Mouse (Mus musculus) heart, embryonic 12.5 days (tissue): ENCODE data around the gene Frmd4a. TPM values are rescaled to one million over a fixed set of nuclear protein-coding genes. Genes with fewer than 3 reads are reported as not detected.

Experiments used
- ATAC-seq: fragments of 200-750 bp; cut with Nextera tagmentation; 2 replicates; pipeline ENCODE4 v1.8.0; 2017; ENCODE audit warnings: moderate TSS enrichment, moderate library complexity; ENCODE audit not compliant: insufficient number of reproducible peaks, low FRiP score
- H3K27ac ChIP-seq: fragments of 300-500 bp; sonication (generic); 2 replicates; pipeline ENCODE4 v1.5.1; 2016; ENCODE audit warnings: mild to moderate bottlenecking, moderate library complexity; ENCODE audit not compliant: poor library complexity, severe bottlenecking
- H3K27me3 ChIP-seq: fragments of 300-500 bp; sonication (generic); replicated peaks from 2 replicates; pipeline ENCODE4 v1.6.1; 2016; ENCODE audit warnings: mild to moderate bottlenecking, moderate library complexity
- H3K36me3 ChIP-seq: fragments of 300-500 bp; sonication (generic); 2 replicates; pipeline ENCODE4 v1.6.1; 2016; ENCODE audit warnings: mild to moderate bottlenecking, moderate library complexity
- H3K4me1 ChIP-seq: fragments of 300-500 bp; sonication (generic); replicated peaks from 2 replicates; pipeline ENCODE4 v1.6.1; 2016; ENCODE audit warnings: mild to moderate bottlenecking
- H3K4me2 ChIP-seq: fragments of 300-500 bp; sonication (generic); 2 replicates; pipeline ENCODE4 v1.6.1; 2016; ENCODE audit warnings: mild to moderate bottlenecking, moderate library complexity
- H3K4me3 ChIP-seq: fragments of 300-500 bp; sonication (generic); 2 replicates; pipeline ENCODE4 v1.5.1; 2016; ENCODE audit warnings: mild to moderate bottlenecking
- H3K9ac ChIP-seq: fragments of 300-500 bp; sonication (generic); 2 replicates; pipeline ENCODE4 v1.6.1; 2016; ENCODE audit warnings: mild to moderate bottlenecking, moderate library complexity
- H3K9me3 ChIP-seq: fragments of 300-500 bp; sonication (generic); replicated peaks from 2 replicates; pipeline ENCODE4 v1.6.1; 2016; ENCODE audit warnings: mild to moderate bottlenecking, moderate library complexity
- WGBS: fragments of 180-500 bp; shearing (Covaris S2); methylation state at CpG from one replicate; pipeline ENCODE4 v1.1.7; 2016; 5-methylcytosine and 5-hydroxymethylcytosine counted together
- polyA plus RNA-seq: library from polyadenylated mRNA; unstranded; fragments of >200 nt; fragmentation: Nextera tagmentation; extraction: Ambion mirVana; gene quantifications from 2 replicates; pipeline ENCODE4 v1.2.1, GENCODE M21; 2016

The Frmd4a gene
- polyA plus RNA-seq, 1 experiment from 2014 or later: 23.2 TPM

DNA sequence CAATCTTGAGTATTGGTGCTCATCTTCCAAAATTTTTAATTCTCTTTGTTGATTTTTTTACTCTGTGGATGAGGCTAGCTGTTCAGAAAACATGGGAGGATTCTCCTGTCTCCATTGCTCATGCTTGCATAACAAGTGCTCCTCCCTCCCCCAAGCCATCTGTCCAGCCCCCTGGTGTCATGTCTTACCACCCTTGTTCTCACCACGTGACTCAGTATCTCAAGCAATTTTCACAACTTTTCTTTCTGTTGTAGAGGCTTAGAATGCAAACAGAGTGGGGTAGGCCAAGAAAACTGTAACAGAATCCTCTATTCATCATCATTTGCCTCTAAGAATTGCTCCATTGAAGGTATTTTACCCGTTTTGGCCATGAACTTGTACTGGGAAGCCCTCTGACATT lies 273.6 kb downstream of the Frmd4a start:
- ATAC-seq: no peak

DNA sequence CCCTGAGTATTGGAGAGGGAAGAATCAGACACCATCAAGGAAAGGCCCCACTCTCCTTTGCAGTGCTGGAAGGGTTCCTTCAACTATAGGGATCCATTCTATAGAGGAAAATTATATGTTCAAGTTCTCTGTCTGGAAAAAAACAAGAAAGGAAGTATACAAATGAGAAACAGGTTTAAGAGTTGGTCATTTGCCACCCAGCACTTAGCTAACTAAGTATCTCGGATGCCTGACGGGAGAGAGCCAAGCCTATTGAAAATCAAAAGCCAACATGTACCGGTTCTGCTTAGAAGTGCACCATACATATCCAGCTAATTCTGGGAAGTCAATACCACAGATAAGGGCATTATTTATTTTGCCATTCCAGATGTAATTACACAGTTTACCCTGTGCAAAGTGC lies 274.2 kb downstream of the Frmd4a start:
- 95% methylated on average over 3 of the region's 3 CpGs for WGBS
- ATAC-seq: no peak
- Histone ChIP-seq H3K27me3 (no peaks in the 10 kb centered on the region), H3K36me3 (no peaks in the 10 kb centered on the region), H3K27ac (no peak overlapping the region), H3K9me3 (no peaks in the 10 kb centered on the region), H3K4me2 (no peak overlapping the region), H3K9ac (no peak overlapping the region), H3K4me1 (peaks cover 10% of the 10 kb centered on the region), H3K4me3 (no peak overlapping the region)

More for the DNA sequence above, 273.6 kb downstream of the Frmd4a start:
- H3K36me3 ChIP-seq: no peaks in the 10 kb centered on the region
- no peak overlapping the region for H3K9ac ChIP-seq
- peaks cover 14% of the 10 kb centered on the region for H3K4me1 ChIP-seq
- no peak overlapping the region for H3K27ac ChIP-seq
- 53% methylated on average over 2 of the region's 2 CpGs for WGBS
- no peak overlapping the region for H3K4me3 ChIP-seq
- H3K4me2 ChIP-seq: no peak overlapping the region
- H3K9me3 ChIP-seq: no peaks in the 10 kb centered on the region
- H3K27me3 ChIP-seq: no peaks in the 10 kb centered on the region

DNA sequence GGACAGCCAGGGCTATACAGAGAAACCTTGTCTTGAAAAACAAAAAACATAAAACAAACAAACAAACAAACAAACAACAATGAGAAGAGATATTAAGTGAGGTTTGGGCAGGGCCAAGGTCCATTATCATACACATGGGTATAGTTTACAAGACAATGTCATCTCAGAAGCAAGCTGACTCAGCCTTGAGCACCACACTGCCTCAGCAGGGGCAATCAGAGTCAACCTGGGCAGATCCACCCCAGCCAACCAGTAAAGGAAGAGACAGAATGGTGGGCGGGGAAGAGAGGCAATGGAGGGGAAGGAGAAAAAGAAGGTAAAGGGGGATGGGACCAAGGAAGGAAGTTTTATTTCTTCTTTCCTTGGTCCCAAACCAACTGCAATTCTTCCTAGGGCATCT lies 276.2 kb downstream of the Frmd4a start:
- Histone ChIP-seq H3K9me3 (no peaks in the 10 kb centered on the region), H3K4me1 (peaks cover 25% of the 10 kb centered on the region), H3K36me3 (no peaks in the 10 kb centered on the region), H3K4me3 (no peak overlapping the region), H3K4me2 (no peak overlapping the region), H3K27me3 (no peaks in the 10 kb centered on the region), H3K27ac (no peak overlapping the region), H3K9ac (no peak overlapping the region)
- WGBS: 100% methylated on average over 1 of the region's 1 CpGs
- no peak for ATAC-seq

DNA sequence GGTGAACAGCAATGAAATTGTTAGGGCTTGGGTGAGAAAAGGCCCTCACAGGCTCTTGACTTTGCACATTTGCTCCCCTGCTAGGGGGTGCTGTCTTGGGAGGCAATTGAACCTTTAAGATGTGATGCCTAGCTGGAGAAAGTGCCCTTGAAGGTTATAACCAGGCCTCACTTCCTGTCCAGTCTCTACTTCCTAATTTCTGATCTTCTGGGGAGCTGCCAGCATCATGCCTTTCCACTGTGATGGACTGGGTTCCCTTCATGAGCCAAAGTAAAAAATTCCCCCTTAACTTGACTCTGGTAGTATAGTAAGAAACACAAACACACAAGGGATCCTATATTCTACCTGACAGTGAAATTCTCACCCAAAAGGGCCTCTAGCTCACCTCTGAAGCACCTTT lies 278.1 kb downstream of the Frmd4a start:
- no peak for ATAC-seq
- Histone ChIP-seq H3K4me3 (no peak overlapping the region), H3K27me3 (no peaks in the 10 kb centered on the region), H3K27ac (no peak overlapping the region), H3K9me3 (no peaks in the 10 kb centered on the region), H3K36me3 (no peaks in the 10 kb centered on the region), H3K4me2 (no peak overlapping the region), H3K9ac (no peak overlapping the region), H3K4me1 (peaks cover 36% of the 10 kb centered on the region)

GRCm38 (mm10) chr2:4296881-4297280 lies 279.4 kb downstream of the Frmd4a start:
- Histone ChIP-seq H3K36me3 (no peaks in the 10 kb centered on the region), H3K9me3 (no peaks in the 10 kb centered on the region), H3K27ac (0 out of 2 replicates have a peak overlapping the region, but pooled peaks have one; percentile 89), H3K4me1 (peaks cover 44% of the 10 kb centered on the region), H3K4me2 (no peak overlapping the region), H3K9ac (no peak overlapping the region), H3K4me3 (no peak overlapping the region), H3K27me3 (no peaks in the 10 kb centered on the region)
- WGBS: 79% methylated on average over 10 of the region's 10 CpGs
- no peak for ATAC-seq

GRCm38 (mm10) chr2:4298325-4299215 lies 281.1 kb downstream of the Frmd4a start:
- WGBS: 6% methylated on average over 19 of the region's 19 CpGs
- Histone ChIP-seq H3K9ac (peak overlapping the region; percentile 21; the same call in 1 of the 2 replicates), H3K9me3 (no peaks in the 10 kb centered on the region), H3K4me1 (peaks cover 48% of the 10 kb centered on the region), H3K27ac (peak overlapping the region; percentile 89), H3K36me3 (no peaks in the 10 kb centered on the region), H3K4me2 (peak overlapping the region; percentile 47), H3K4me3 (peak overlapping the region; percentile 4; the same call in 1 of the 2 replicates), H3K27me3 (no peaks in the 10 kb centered on the region)
- peak; percentile 73 for ATAC-seq

DNA sequence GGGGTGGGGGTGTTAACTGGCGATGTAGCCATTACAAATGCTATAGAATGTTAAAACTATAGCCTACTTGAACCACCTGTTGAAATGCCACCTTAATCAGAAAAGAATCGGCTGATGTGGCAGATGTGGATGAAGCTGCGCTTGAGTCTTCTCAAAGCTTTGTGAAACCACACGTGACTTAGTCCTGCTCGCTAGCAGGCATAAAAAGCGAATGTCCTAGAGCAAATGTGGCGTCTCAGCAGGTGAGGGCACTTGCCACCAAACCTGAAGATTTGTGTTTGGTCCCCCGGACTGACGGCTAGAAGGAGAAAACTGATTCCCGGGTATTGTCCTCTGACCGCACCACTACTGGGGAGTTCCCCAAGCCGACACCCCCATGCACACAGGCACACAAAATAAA lies 282.1 kb downstream of the Frmd4a start:
- Histone ChIP-seq H3K4me2 (peak overlapping the region; percentile 47), H3K9me3 (no peaks in the 10 kb centered on the region), H3K27ac (peak overlapping the region; percentile 89), H3K4me3 (0 out of 2 replicates have a peak overlapping the region, but pooled peaks have one; percentile 0), H3K36me3 (no peaks in the 10 kb centered on the region), H3K27me3 (no peaks in the 10 kb centered on the region), H3K9ac (peak overlapping the region; percentile 21; the same call in 1 of the 2 replicates), H3K4me1 (peaks cover 48% of the 10 kb centered on the region)
- no peak for ATAC-seq
- 66% methylated on average over 12 of the region's 12 CpGs for WGBS

GRCm38 (mm10) chr2:4300383-4300811 lies 282.9 kb downstream of the Frmd4a start:
- Histone ChIP-seq H3K9ac (peak overlapping the region; percentile 78), H3K4me3 (peak overlapping the region; percentile 55), H3K27ac (peak overlapping the region; percentile 89), H3K9me3 (no peaks in the 10 kb centered on the region), H3K4me2 (peak overlapping the region; percentile 79), H3K36me3 (no peaks in the 10 kb centered on the region), H3K4me1 (peaks cover 50% of the 10 kb centered on the region), H3K27me3 (no peaks in the 10 kb centered on the region)
- whole genome bisulfite sequencing: 21% methylated on average over 13 of the region's 13 CpGs
- ATAC-seq: peak; percentile 46

DNA sequence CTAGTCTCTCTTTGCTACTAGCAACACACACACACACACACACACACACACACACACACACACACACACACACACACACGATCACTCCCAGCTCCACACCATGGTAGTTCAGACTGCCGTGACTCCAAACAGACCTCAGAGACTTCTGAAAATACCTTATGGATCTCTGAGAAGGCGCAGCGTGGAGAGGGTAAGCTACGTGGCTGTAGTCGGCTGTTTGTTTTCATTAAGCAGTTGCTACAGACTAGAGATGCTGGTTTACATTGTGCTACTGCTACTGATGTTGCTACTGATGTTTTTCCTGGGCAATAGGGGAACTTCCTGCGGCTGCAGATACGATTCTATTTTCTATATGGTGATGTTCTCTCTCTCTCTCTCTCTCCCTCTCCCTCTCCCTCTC lies 283.3 kb downstream of the Frmd4a start:
- H3K27ac ChIP-seq: peak overlapping the region; percentile 89
- 7% methylated on average over 8 of the region's 8 CpGs for WGBS
- H3K27me3 ChIP-seq: no peaks in the 10 kb centered on the region
- peaks cover 49% of the 10 kb centered on the region for H3K4me1 ChIP-seq
- peak overlapping the region; percentile 79 for H3K4me2 ChIP-seq
- H3K9ac ChIP-seq: peak overlapping the region; percentile 78
- peak overlapping the region; percentile 55 for H3K4me3 ChIP-seq
- no peaks in the 10 kb centered on the region for H3K9me3 ChIP-seq
- no peaks in the 10 kb centered on the region for H3K36me3 ChIP-seq
- ATAC-seq: 0 out of 2 replicates have a peak, but pooled peaks have one; percentile 0

GRCm38 (mm10) chr2:4301256-4301655 lies 283.7 kb downstream of the Frmd4a start:
- Histone ChIP-seq H3K4me2 (peak overlapping the region; percentile 79), H3K4me3 (peak overlapping the region; percentile 55), H3K27ac (peak overlapping the region; percentile 89), H3K9me3 (no peaks in the 10 kb centered on the region), H3K27me3 (no peaks in the 10 kb centered on the region), H3K36me3 (no peaks in the 10 kb centered on the region), H3K9ac (peak overlapping the region; percentile 78), H3K4me1 (peaks cover 44% of the 10 kb centered on the region)
- ATAC-seq: no peak
- 12% methylated on average over 5 of the region's 6 CpGs for WGBS

DNA sequence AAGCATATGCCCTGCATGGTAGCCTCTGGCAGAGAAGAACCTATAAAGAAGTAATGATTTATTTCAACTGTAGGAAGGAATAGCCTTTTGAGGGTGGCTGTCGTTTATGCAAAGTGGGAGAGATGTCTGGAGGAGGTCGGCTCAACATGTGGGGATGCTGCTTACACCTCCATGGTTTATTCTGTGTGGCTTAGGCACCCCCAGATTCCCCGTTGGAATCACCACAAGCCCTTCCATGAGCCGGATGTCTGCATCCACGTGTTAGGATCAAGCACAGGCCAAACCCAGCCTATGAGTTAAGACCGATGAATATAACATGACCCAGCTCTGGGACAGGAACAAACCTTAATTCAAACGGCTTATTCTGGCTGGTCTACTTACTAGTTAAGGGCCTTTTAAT lies 284.2 kb downstream of the Frmd4a start:
- H3K4me2 ChIP-seq: peak overlapping the region; percentile 79
- peak overlapping the region; percentile 78 for H3K9ac ChIP-seq
- H3K27me3 ChIP-seq: no peaks in the 10 kb centered on the region
- ATAC-seq: no peak
- H3K36me3 ChIP-seq: no peaks in the 10 kb centered on the region
- no peaks in the 10 kb centered on the region for H3K9me3 ChIP-seq
- peak overlapping the region; percentile 89 for H3K27ac ChIP-seq
- WGBS: 34% methylated on average over 7 of the region's 7 CpGs
- peak overlapping the region; percentile 55 for H3K4me3 ChIP-seq
- peaks cover 44% of the 10 kb centered on the region for H3K4me1 ChIP-seq
